Mouse (Mus musculus): ENCODE data around the gene Top3a.
"Not testable (repeated sequence)": the region's sequence is repeated elsewhere in the genome, so short reads cannot be mapped to it uniquely, and the experiment has no call there.

The Top3a gene

GRCm38 (mm10) chr11:60776829-60777740, at the start of gene Top3a, which contains the start of gene Smcr8:
TSS of gene Top3a (minus strand) at chr11:60777365.
TSS of gene Smcr8 (plus strand) at chr11:60777524.
- DNase-seq (ENCODE audit: low read depth) = peak; percentile 92

DNA sequence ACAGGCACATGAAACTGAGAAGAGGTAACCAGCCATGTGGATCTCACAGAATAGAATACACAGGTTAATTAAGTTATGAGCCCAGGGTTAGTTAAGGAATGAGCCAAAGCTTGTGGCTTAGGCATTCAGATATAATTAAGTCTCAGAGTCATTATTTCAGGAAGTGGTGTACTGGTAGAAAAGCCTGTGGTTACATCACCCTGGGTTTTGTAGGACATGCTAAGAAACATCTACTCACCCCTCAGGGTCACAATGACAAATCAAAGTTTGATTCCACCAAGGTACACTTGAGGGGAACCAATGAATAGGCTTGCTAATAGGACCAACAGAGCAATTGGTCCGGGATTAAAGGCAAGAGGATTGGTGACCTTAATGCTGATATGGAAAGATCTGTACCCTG, 49.5 kb upstream of the Top3a start:
- DNase-seq (ENCODE audit: low read depth) = no peak

GRCm38 (mm10) chr11:60825191-60825590, 48.0 kb upstream of the Top3a start:
- peak; percentile 49 for DNase-seq (ENCODE audit: low read depth)

GRCm38 (mm10) chr11:60823771-60824170, 46.6 kb upstream of the Top3a start:
- no peak for DNase-seq (ENCODE audit: low read depth)

- DNase-seq (ENCODE audit: low read depth) = no peak
Measured at GRCm38 (mm10) chr11:60816398-60816797, 39.2 kb upstream of the Top3a start.

DNA sequence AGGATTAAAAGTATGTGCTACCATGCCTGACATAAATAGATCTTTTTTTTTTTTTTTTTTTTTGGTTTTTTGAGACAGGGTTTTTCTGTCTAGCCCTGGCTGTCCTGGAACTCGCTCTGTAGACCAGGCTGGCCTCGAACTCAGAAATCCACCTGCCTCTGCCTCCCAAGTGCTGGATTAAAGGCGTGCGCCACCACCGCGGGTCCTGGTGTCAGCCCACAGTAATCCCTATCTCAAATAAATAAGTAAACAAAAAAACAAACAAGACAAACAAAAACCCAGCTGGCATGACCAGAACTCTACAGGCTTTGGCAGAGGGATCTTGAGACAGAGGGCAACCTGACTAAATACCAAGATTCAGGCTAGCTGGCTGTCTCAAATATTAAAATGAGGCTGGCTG, 34.5 kb upstream of the Top3a start, which contains the start of gene Shmt1:
Gene Shmt1 (minus strand): TSS at position 101 of the 400 bp plus-strand sequence.
- not testable (repeated sequence) for DNase-seq (ENCODE audit: low read depth)

DNA sequence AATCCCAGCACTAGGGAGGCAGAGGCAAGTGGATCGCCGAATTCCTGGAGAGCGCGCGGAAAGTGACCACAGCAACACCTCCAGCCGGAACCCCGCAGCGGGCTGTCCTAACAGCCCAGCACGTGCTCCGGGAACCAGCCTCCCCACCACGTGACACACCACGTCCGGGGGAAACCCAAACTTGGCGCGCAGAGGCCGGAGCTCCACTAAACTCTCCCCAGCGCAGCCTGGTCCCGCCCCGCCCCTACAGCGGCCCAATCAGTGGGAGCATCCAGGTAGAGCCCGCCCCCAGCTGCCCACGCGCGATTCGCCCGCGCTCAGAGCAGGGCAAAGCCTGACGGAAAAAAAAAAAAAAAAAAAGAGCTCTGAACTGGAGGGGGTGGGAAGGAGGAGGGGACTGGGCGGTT, 33.9 kb upstream of the Top3a start:
- DNase-seq (ENCODE audit: low read depth) = peak; percentile 97

- no peak for DNase-seq (ENCODE audit: low read depth)
Measured at GRCm38 (mm10) chr11:60810046-60810965, 33.1 kb upstream of the Top3a start.

DNA sequence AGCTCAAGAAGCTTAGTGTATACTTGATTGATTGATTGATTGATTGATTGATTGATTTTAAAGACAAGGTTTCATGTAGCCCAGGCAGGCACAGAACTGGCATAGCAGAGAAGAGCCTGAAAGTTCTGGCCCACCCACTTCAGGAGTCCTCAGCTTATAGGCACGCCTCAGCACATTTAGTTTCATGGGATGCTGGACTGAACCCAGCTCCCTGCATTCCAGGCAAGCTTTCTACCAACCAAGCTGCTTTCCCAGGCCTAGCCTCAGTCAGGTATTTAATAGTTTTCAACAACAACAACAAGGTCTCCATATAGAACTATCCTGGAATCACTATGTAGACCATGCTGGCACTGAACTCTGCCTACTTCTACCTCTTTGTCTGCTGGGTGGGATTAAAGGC, 32.4 kb upstream of the Top3a start:
- DNase-seq (ENCODE audit: low read depth) = peak; percentile 50

DNA sequence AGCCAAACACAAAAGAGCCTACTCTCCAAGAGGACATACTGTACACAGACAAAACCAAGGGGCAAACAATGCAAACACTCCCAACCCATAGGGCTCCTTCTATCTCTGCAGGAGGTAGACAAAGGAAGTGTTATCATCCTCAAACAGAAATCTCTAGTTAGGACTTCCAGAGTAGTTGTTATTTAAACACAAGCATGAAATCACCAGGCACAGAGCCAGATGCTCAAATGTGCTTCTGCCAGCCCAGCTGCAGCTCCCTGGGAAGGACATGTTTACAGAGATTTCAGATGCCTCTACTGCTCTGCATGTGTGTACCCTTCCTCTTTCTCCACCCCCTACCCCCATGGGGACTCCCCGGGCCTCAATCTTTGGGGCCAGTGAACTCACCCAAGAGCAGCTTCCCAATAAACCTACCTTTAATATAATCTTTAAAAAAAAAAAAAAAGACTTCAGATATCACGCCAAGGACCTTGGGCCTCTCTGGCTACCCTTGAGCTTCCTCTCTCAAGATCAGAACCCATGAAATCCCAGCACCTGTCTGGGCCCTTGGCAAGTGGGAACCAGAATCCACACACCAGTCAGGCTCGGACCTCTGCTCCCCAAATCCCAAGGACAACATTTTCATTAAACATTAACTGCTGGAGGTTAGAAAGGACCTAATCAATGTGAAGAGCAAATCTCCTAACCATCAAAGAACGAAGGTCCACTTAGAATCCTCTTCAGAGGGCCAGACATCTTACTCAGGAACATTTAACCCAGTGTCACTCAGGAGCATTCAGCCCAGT, 31.3 kb upstream of the Top3a start:
- DNase-seq (ENCODE audit: low read depth) = peak; percentile 85

DNA sequence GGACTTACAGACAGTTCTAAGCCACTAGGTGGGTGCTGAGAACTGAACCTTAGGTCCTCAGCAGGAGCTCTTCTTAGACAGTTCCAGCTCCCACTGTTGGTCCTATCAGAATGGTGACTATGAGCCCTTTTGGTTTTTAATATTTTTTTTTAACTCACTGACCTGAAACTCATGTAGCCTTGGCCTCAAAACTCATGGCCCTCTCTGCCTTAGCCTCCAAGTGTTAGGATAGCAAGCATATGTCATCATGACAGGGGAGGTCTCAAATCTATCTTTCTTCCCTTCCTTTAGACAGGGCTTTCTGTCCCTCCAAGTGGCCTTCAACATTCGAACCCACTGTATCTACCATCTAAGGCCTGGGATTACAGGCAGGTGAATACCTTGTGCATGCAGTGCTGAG, 23.7 kb upstream of the Top3a start:
- no peak for DNase-seq (ENCODE audit: low read depth)

GRCm38 (mm10) chr11:60799977-60800376, 22.8 kb upstream of the Top3a start:
- DNase-seq (ENCODE audit: low read depth) = no peak

GRCm38 (mm10) chr11:60796342-60796741, 19.2 kb upstream of the Top3a start:
- no peak for DNase-seq (ENCODE audit: low read depth)

DNA sequence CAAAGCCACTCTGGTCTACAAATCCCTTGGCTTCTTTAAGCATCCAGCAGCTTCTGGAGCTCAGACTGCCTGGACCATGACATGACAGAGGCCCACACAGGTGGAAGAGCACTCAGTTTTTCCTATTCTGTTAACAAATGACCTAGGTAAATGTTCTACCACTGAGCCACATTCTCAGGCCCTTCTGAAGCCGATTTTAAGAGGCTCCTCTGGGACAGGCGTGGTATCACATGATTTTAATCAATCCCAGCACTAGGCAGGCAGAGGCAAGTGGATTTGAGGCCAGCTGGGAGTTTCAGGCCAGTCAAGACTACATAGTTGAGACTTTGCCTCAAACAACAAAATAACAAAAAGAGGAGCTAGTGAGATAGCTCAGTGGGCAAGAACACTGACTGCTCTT, 13.3 kb upstream of the Top3a start:
- DNase-seq (ENCODE audit: low read depth) = peak; percentile 26

- no peak for DNase-seq (ENCODE audit: low read depth)
Measured at GRCm38 (mm10) chr11:60787595-60787994, 10.4 kb upstream of the Top3a start.

DNA sequence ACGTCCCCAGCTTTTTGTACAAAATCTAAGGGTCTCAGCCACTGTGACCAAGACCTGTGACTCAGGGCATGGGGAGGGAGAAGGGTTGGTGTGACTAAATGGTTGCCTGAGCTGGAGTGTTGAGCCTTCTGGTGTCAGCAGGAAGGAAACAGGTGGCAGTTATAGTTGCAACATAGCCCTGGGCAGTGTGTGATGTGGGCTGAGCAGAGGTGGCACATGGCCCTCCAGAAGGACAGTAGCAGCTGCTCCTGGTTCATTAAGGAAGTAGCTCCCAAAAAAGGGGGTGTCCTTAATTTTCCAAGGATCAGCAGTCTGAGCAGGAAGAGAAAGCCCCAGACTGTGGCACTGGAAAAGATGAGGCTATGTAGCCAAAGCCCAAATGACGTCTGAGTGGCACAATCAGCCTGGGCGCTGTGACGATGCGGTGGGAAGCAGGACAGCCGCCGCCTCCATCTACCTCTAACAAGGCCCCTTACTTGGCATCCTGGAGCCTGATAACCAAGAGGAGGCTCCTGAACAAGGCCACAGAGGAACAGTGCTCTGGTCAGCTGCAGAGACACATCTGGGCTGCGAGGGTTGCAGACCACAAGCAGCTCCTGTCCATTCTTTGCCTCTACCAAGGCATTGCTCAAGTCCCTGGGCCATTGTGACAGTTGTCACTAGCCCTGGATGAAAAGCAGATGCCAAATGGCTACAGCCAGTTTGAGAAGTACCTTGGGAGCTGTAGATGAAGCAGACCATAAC, 7.2 kb upstream of the Top3a start:
- DNase-seq (ENCODE audit: low read depth) = no peak

- no peak for DNase-seq (ENCODE audit: low read depth)
Measured at GRCm38 (mm10) chr11:60779673-60780189, 2.6 kb upstream of the Top3a start.

DNA sequence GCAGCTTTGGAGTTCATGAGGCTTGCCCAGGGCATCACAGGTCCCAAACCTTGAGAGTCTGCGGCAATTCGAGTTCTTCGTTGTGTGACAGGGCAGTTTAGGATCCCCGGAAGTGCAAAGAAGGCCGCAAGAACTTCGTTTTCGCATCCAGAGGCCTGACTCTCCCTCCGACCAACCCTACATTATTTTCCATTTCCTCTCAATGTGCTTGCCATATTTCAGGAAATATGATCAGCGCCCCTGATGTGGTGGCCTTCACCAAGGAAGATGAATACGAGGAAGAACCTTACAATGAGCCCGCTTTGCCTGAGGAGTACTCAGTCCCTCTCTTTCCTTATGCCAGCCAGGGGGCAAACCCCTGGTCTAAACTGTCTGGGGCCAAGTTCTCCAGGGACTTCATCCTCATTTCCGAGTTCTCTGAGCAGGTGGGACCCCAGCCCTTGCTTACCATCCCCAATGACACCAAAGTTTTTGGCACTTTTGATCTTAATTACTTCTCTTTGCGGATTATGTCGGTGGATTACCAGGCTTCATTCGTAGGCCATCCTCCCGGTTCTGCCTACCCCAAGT, 721 bp upstream of the Top3a start:
- DNase-seq (ENCODE audit: low read depth) = no peak

GRCm38 (mm10) chr11:60776107-60776828, 897 bp downstream of the Top3a start:
- no peak for DNase-seq (ENCODE audit: low read depth)

DNA sequence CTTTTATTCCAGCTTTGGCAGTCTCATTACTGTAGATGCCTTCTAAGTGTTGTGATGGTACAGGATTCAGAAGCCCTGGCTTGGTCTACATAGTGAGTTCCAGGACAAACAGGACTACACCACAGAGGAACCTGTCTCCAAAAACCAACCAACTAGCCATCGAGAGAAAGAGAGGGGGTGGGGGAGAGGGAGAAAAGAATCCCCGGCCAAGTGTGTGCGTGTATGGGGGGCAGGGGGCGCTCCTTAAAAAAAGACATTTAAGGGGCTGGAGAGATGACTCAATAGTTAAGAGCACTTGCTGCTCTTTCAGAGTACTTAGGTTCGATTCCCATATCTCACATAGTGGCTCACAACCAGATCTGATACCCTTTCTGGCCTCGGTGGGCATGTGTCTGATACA, 1.6 kb downstream of the Top3a start:
- DNase-seq (ENCODE audit: low read depth) = no peak

Data from NIH3T3 (cell line).